Mouse (Mus musculus) G1E (cell line): ENCODE results near the gene Tpk1. TPM values are rescaled to one million over a fixed set of nuclear protein-coding genes. Genes with fewer than 3 reads are reported as not detected.

Experiments used
- ATAC-seq: 2 replicates; pipeline ENCODE4 v1.8.0; 2016; ENCODE audit warnings: mild to moderate bottlenecking; ENCODE audit not compliant: insufficient number of reproducible peaks, poor library complexity, low FRiP score, severe bottlenecking; ENCODE audit errors: extremely low read depth
- DNase-seq: peaks from one replicate; pipeline ENCODE4 v3.0.0; 2012; ENCODE audit warnings: low spot score
- H3K27me3 ChIP-seq: 2 replicates; pipeline ENCODE4 v1.6.1; 2012; ENCODE audit warnings: mild to moderate bottlenecking, low read length, inconsistent platforms; ENCODE audit not compliant: insufficient read depth
- H3K36me3 ChIP-seq: replicated peaks from 2 replicates; pipeline ENCODE3; 2012; ENCODE audit warnings: mild to moderate bottlenecking, inconsistent platforms
- H3K4me1 ChIP-seq: 2 replicates; pipeline ENCODE4 v1.6.1; 2012; ENCODE audit warnings: low read depth, low read length, inconsistent platforms, mixed read lengths; ENCODE audit not compliant: insufficient read depth
- H3K4me3 ChIP-seq: 2 replicates; pipeline ENCODE4 v1.5.1; 2012; ENCODE audit warnings: low read depth, mild to moderate bottlenecking, inconsistent platforms, low read length, moderate library complexity, mixed read lengths
- H3K9me3 ChIP-seq: replicated peaks from 2 replicates; pipeline ENCODE4 v1.6.1; 2012; ENCODE audit warnings: inconsistent platforms
- CTCF ChIP-seq: IDR thresholded peaks from 2 replicates; pipeline ENCODE4 v1.5.1; 2012; ENCODE audit warnings: low read depth, low read length, inconsistent platforms, mixed read lengths
- GATA1 ChIP-seq: IDR thresholded peaks from 2 replicates; pipeline ENCODE4 v1.6.1; 2012; ENCODE audit warnings: borderline replicate concordance, low read length, inconsistent platforms, mixed read lengths
- GATA2 ChIP-seq: IDR thresholded peaks from 2 replicates; pipeline ENCODE4 v1.6.1; 2012; ENCODE audit warnings: low read depth, low read length, inconsistent platforms, borderline replicate concordance
- POLR2AphosphoS5 ChIP-seq: IDR thresholded peaks from 2 replicates; pipeline ENCODE4 v1.6.1; 2012; ENCODE audit warnings: low read depth, low read length, inconsistent platforms; ENCODE audit not compliant: insufficient replicate concordance
- TAL1 ChIP-seq: conservative IDR thresholded peaks from 2 replicates; pipeline ENCODE4 v1.6.1; 2012; ENCODE audit warnings: low read depth, low read length, inconsistent platforms, mixed read lengths
- polyA plus RNA-seq: library from polyadenylated mRNA; stranded (reverse); fragments of >175 nt; gene quantifications from 2 replicates; pipeline ENCODE4 v1.2.3, GENCODE M21; 2012
- total RNA-seq, 2 experiments: library from RNA; stranded (forward) in 1 of 2; stranded (reverse) in 1 of 2; fragments of 200-1000 nt in 1 of 2; fragments of >200 nt in 1 of 2; fragmentation: Nextera tagmentation in 1 of 2; gene quantifications; 2 replicates each; pipeline ENCODE4 v1.2.3; 2014 to 2017

Gene Tpk1
- total and polyA plus RNA-seq, 3 experiments = 2.0 to 27.5 (median 10.9) TPM

GRCm38 (mm10) chr6:43363291-43363820 lies 302.7 kb downstream of the Tpk1 start:
- H3K4me1 ChIP-seq = no peaks in the 10 kb centered on the region
- H3K9me3 ChIP-seq = no peaks in the 10 kb centered on the region
- no peak for DNase-seq
- H3K4me3 ChIP-seq = no peak overlapping the region
- ATAC-seq = no peak
- no peaks in the 10 kb centered on the region for H3K36me3 ChIP-seq
- TF ChIP-seq GATA2 (no peak), CTCF (no peak), POLR2AphosphoS5 (no peak), GATA1 (no peak), TAL1 (no peak)
- no peaks in the 10 kb centered on the region for H3K27me3 ChIP-seq

- no peaks in the 10 kb centered on the region for H3K27me3 ChIP-seq
- no peaks in the 10 kb centered on the region for H3K4me1 ChIP-seq
- no peak for TF ChIP-seq TAL1
- no peak for TF ChIP-seq CTCF
- TF ChIP-seq GATA2 = no peak
- no peak for TF ChIP-seq GATA1
- no peak for TF ChIP-seq POLR2AphosphoS5
- DNase-seq (no peak), ATAC-seq (no peak)
- no peaks in the 10 kb centered on the region for H3K9me3 ChIP-seq
- no peak overlapping the region for H3K4me3 ChIP-seq
- H3K36me3 ChIP-seq = no peaks in the 10 kb centered on the region
These were observed 304.8 kb downstream of the Tpk1 start for GRCm38 (mm10) chr6:43361248-43361647.

GRCm38 (mm10) chr6:43360214-43360613 lies 305.9 kb downstream of the Tpk1 start:
- no peaks in the 10 kb centered on the region for H3K27me3 ChIP-seq
- no peaks in the 10 kb centered on the region for H3K36me3 ChIP-seq
- H3K4me3 ChIP-seq = no peak overlapping the region
- ATAC-seq (no peak), DNase-seq (no peak)
- no peaks in the 10 kb centered on the region for H3K9me3 ChIP-seq
- peaks cover 3% of the 10 kb centered on the region; the same call in 1 of the 2 replicates for H3K4me1 ChIP-seq
- TF ChIP-seq GATA2 (no peak), CTCF (no peak), POLR2AphosphoS5 (no peak), TAL1 (no peak), GATA1 (no peak)

GRCm38 (mm10) chr6:43354562-43355241 lies 311.4 kb downstream of the Tpk1 start:
- peak overlapping the region; percentile 14; the same call in 1 of the 2 replicates for H3K4me3 ChIP-seq
- H3K27me3 ChIP-seq = no peaks in the 10 kb centered on the region
- ATAC-seq (peak; percentile 49), DNase-seq (no peak)
- H3K36me3 ChIP-seq = no peaks in the 10 kb centered on the region
- H3K9me3 ChIP-seq = no peaks in the 10 kb centered on the region
- peaks cover 11% of the 10 kb centered on the region for H3K4me1 ChIP-seq
- no peak for TF ChIP-seq POLR2AphosphoS5
- TF ChIP-seq TAL1 = no peak
- no peak for TF ChIP-seq GATA2
- TF ChIP-seq GATA1 = no peak
- no peak for TF ChIP-seq CTCF

- TF ChIP-seq TAL1 (no peak), GATA1 (no peak), CTCF (no peak), POLR2AphosphoS5 (no peak), GATA2 (no peak)
- H3K4me3 ChIP-seq = no peak overlapping the region
- no peaks in the 10 kb centered on the region for H3K9me3 ChIP-seq
- H3K27me3 ChIP-seq = no peaks in the 10 kb centered on the region
- peaks cover 11% of the 10 kb centered on the region for H3K4me1 ChIP-seq
- no peaks in the 10 kb centered on the region for H3K36me3 ChIP-seq
- no peak for DNase-seq
- no peak for ATAC-seq
These were observed 312.6 kb downstream of the Tpk1 start for GRCm38 (mm10) chr6:43353446-43353845.

DNA sequence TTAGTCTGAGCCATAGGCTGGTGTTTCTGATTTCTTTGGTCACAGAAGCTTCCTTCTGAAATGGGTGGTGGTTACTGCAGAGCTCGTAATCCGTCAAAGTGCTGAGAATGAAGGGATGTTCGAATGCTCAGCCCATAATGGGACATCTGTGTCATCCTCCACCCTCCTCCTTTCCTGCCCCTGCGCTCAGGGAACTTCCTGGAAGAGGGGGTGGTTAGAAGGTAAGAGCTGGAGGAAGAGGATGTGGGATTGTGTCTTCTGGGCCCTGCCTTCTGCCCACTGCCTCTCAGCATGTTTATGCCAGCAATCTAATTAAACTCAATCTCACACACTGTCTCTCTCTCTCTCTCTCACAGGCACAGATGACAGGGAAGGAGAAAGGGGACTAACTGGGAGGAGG lies 317.0 kb downstream of the Tpk1 start:
- TF ChIP-seq GATA1 (no peak), TAL1 (no peak), CTCF (no peak), POLR2AphosphoS5 (no peak), GATA2 (no peak)
- no peak for DNase-seq
- Histone ChIP-seq H3K27me3 (no peaks in the 10 kb centered on the region), H3K4me1 (no peaks in the 10 kb centered on the region), H3K36me3 (peaks cover 7% of the 10 kb centered on the region), H3K9me3 (no peaks in the 10 kb centered on the region), H3K4me3 (no peak overlapping the region)
- ATAC-seq = no peak

- TF ChIP-seq TAL1 (no peak), POLR2AphosphoS5 (no peak), GATA1 (no peak), CTCF (no peak), GATA2 (no peak)
- Histone ChIP-seq H3K9me3 (no peaks in the 10 kb centered on the region), H3K27me3 (no peaks in the 10 kb centered on the region), H3K4me1 (no peaks in the 10 kb centered on the region), H3K4me3 (no peak overlapping the region), H3K36me3 (peaks cover 7% of the 10 kb centered on the region)
- no peak for ATAC-seq
- DNase-seq = no peak
These were observed 318.4 kb downstream of the Tpk1 start for GRCm38 (mm10) chr6:43347637-43348036.
